Mouse (Mus musculus) liver, embryonic 15.5 days (tissue): Measurements from ENCODE around the gene Cmah. TPM values are rescaled to one million over a fixed set of nuclear protein-coding genes. Genes with fewer than 3 reads are reported as not detected.

Experiments used
- ATAC-seq: fragments of 200-750 bp; cut with Nextera tagmentation; 2 replicates; pipeline ENCODE4 v1.8.0; 2017; ENCODE audit warnings: moderate number of reproducible peaks, mild to moderate bottlenecking, moderate library complexity; ENCODE audit not compliant: insufficient read depth
- H3K27ac ChIP-seq: fragments of 300-500 bp; sonication (generic); replicated peaks from 2 replicates; pipeline ENCODE4 v1.5.1; 2015; ENCODE audit warnings: mild to moderate bottlenecking, inconsistent platforms
- H3K27me3 ChIP-seq: fragments of 300-500 bp; sonication (generic); 2 replicates; pipeline ENCODE4 v1.6.1; 2015; ENCODE audit warnings: mild to moderate bottlenecking, inconsistent platforms
- H3K36me3 ChIP-seq: fragments of 300-500 bp; sonication (generic); replicated peaks from 2 replicates; pipeline ENCODE4 v1.6.1; 2015; ENCODE audit warnings: moderate library complexity, mild to moderate bottlenecking, inconsistent platforms
- H3K4me1 ChIP-seq: fragments of 300-500 bp; sonication (generic); replicated peaks from 2 replicates; pipeline ENCODE4 v1.6.1; 2015; ENCODE audit warnings: inconsistent platforms
- H3K4me2 ChIP-seq: fragments of 300-500 bp; sonication (generic); 2 replicates; pipeline ENCODE4 v1.6.1; 2015; ENCODE audit warnings: moderate library complexity, mild to moderate bottlenecking, inconsistent platforms
- H3K4me3 ChIP-seq: fragments of 300-500 bp; sonication (generic); replicated peaks from 2 replicates; pipeline ENCODE4 v1.5.1; 2015; ENCODE audit warnings: mild to moderate bottlenecking, inconsistent platforms
- H3K9ac ChIP-seq: fragments of 300-500 bp; sonication (generic); 2 replicates; pipeline ENCODE4 v1.6.1; 2015; ENCODE audit warnings: moderate library complexity, mild to moderate bottlenecking, inconsistent platforms
- H3K9me3 ChIP-seq: fragments of 300-500 bp; sonication (generic); replicated peaks from 2 replicates; pipeline ENCODE4 v1.6.1; 2016; ENCODE audit warnings: inconsistent platforms
- WGBS: fragments of 180-500 bp; shearing (Covaris S2); methylation state at CpG from one replicate; pipeline ENCODE4 v1.1.7; 2015; ENCODE audit warnings: mixed read lengths; ENCODE audit not compliant: insufficient replicate concordance; 5-methylcytosine and 5-hydroxymethylcytosine counted together
- polyA plus RNA-seq: library from polyadenylated mRNA; unstranded; fragments of >200 nt; fragmentation: Nextera tagmentation; extraction: Ambion mirVana; gene quantifications from 2 replicates; pipeline ENCODE4 v1.2.1, GENCODE M21; 2015

The Cmah gene
- polyA plus RNA-seq, 1 experiment from 2014 or later = 0.81 TPM

GRCm38 (mm10) chr13:24526916-24527315 is 199.7 kb downstream of the Cmah start:
- 54% methylated on average over 2 of the region's 2 CpGs for WGBS

More at GRCm38 (mm10) chr13:24526916-24527315, 199.7 kb downstream of the Cmah start:
- H3K4me3 ChIP-seq = no peak overlapping the region
- H3K27me3 ChIP-seq = no peaks in the 10 kb centered on the region
- H3K36me3 ChIP-seq = no peaks in the 10 kb centered on the region
- H3K9ac ChIP-seq = no peak overlapping the region
- H3K27ac ChIP-seq = no peak overlapping the region
- H3K4me2 ChIP-seq = no peak overlapping the region
- H3K9me3 ChIP-seq = no peaks in the 10 kb centered on the region
- ATAC-seq = no peak
- H3K4me1 ChIP-seq = no peaks in the 10 kb centered on the region

Other genes starting within 250 kb of the Cmah start
- gene Carmil1, start 46.6 kb upstream of the Cmah start, polyA plus RNA-seq = 4.1 and 5.1 TPM in 2 replicates